Mouse (Mus musculus): ENCODE measurements around the gene Slc29a3.
"Not testable (repeated sequence)": the region's sequence is repeated elsewhere in the genome, so short reads cannot be mapped to it uniquely, and the experiment has no call there.

The Slc29a3 gene

GRCm38 (mm10) chr10:60727301-60727700, 25.3 kb downstream of the Slc29a3 start:
- no peak for DNase-seq (ENCODE audit: extremely low spot score, low spot score)

- DNase-seq (ENCODE audit: extremely low spot score, low spot score) = no peak
These were observed 25.7 kb downstream of the Slc29a3 start for GRCm38 (mm10) chr10:60726896-60727295.

- DNase-seq (ENCODE audit: extremely low spot score, low spot score) = no peak
These were observed 28.1 kb downstream of the Slc29a3 start for GRCm38 (mm10) chr10:60724496-60724895.

- DNase-seq (ENCODE audit: extremely low spot score, low spot score) = no peak
These were observed 29.2 kb downstream of the Slc29a3 start for GRCm38 (mm10) chr10:60723345-60723744.

GRCm38 (mm10) chr10:60721640-60722039, 31.0 kb downstream of the Slc29a3 start:
- no peak for DNase-seq (ENCODE audit: extremely low spot score, low spot score)

- DNase-seq (ENCODE audit: extremely low spot score, low spot score) = no peak
These were observed 32.1 kb downstream of the Slc29a3 start for GRCm38 (mm10) chr10:60720461-60720860.

- DNase-seq (ENCODE audit: extremely low spot score, low spot score) = no peak
These were observed 34.1 kb downstream of the Slc29a3 start for GRCm38 (mm10) chr10:60718491-60718890.

GRCm38 (mm10) chr10:60716449-60716848, 36.1 kb downstream of the Slc29a3 start:
- DNase-seq (ENCODE audit: extremely low spot score, low spot score) = no peak

GRCm38 (mm10) chr10:60712299-60712698, 40.3 kb downstream of the Slc29a3 start:
- DNase-seq (ENCODE audit: extremely low spot score, low spot score) = not testable (repeated sequence)

- no peak for DNase-seq (ENCODE audit: extremely low spot score, low spot score)
These were observed 43.8 kb downstream of the Slc29a3 start for GRCm38 (mm10) chr10:60708837-60709236.

GRCm38 (mm10) chr10:60706268-60706667, 46.3 kb downstream of the Slc29a3 start:
- no peak for DNase-seq (ENCODE audit: extremely low spot score, low spot score)

- DNase-seq (ENCODE audit: extremely low spot score, low spot score) = no peak
These were observed 47.5 kb downstream of the Slc29a3 start for GRCm38 (mm10) chr10:60705134-60705533.

GRCm38 (mm10) chr10:60697775-60698174, 54.8 kb downstream of the Slc29a3 start:
- DNase-seq (ENCODE audit: extremely low spot score, low spot score) = no peak

- DNase-seq (ENCODE audit: extremely low spot score, low spot score) = peak; percentile 73
These were observed 55.6 kb downstream of the Slc29a3 start for GRCm38 (mm10) chr10:60696975-60697374.

GRCm38 (mm10) chr10:60696390-60696789, 56.2 kb downstream of the Slc29a3 start, which contains the start of gene Cdh23:
TSS of gene Cdh23 (minus strand) at chr10:60696490.
- DNase-seq (ENCODE audit: extremely low spot score, low spot score) = no peak

- no peak for DNase-seq (ENCODE audit: extremely low spot score, low spot score)
These were observed 60.8 kb downstream of the Slc29a3 start for GRCm38 (mm10) chr10:60691671-60692390.

GRCm38 (mm10) chr10:60690960-60691359, 61.6 kb downstream of the Slc29a3 start:
- no peak for DNase-seq (ENCODE audit: extremely low spot score, low spot score)

- DNase-seq (ENCODE audit: extremely low spot score, low spot score) = no peak
These were observed 63.2 kb downstream of the Slc29a3 start for GRCm38 (mm10) chr10:60689396-60689795.

GRCm38 (mm10) chr10:60687011-60687776, 65.4 kb downstream of the Slc29a3 start:
- peak; percentile 66 for DNase-seq (ENCODE audit: extremely low spot score, low spot score)

GRCm38 (mm10) chr10:60686641-60686975, 66.0 kb downstream of the Slc29a3 start:
- peak; percentile 57 for DNase-seq (ENCODE audit: extremely low spot score, low spot score)

GRCm38 (mm10) chr10:60685764-60686640, 66.6 kb downstream of the Slc29a3 start:
- DNase-seq (ENCODE audit: extremely low spot score, low spot score) = peak; percentile 27

- no peak for DNase-seq (ENCODE audit: extremely low spot score, low spot score)
These were observed 73.7 kb downstream of the Slc29a3 start for GRCm38 (mm10) chr10:60678926-60679325.

Data from neural tube, embryonic 10.5 days (tissue).